8 mouse cellular contexts compared by ENCODE assay signal in genomic region chr2:18046758-18047645, GRCm38 (mm10). TPM values are rescaled to one million over a fixed set of nuclear protein-coding genes. Genes with fewer than 3 reads are reported as not detected.
A peak's percentile ranks its signal among the peaks of the same experiment; 100 is the strongest.
DNase-seq lines count a peak whose midpoint lies in the region; ATAC-seq and TF ChIP-seq lines count a peak whose summit lies in the region.

No protein-coding gene starts in this region.

- peak; percentile 74 for DNase-seq in brain, embryonic 14.5 days (ENCODE audit: low read depth)
- DNase-seq in heart, postnatal 14 days, result peak; percentile 74 to 77
- peak; percentile 76 to 85 for DNase-seq in kidney, postnatal 4 days
- DNase-seq in lung, adult 2 months, result peak; percentile 80
- peak; percentile 59 to 70 for DNase-seq in thymus, postnatal 36 days

- H3K9me3 ChIP-seq in E14TG2a.4 (ENCODE audit: low read length), result no peaks in the 10 kb centered on the region
- no peaks in the 10 kb centered on the region for H3K9me3 ChIP-seq in forebrain, embryonic 12.5 days
- no peaks in the 10 kb centered on the region for H3K9me3 ChIP-seq in neural tube, embryonic 14.5 days (ENCODE audit: control insufficient read depth, low read length)

- peaks cover 53% of the 10 kb centered on the region for H3K4me1 ChIP-seq in E14TG2a.4 (replicated peaks; ENCODE audit: low read depth, low read length)
- H3K4me1 ChIP-seq in forebrain, embryonic 12.5 days, result peaks cover 44% of the 10 kb centered on the region
- no peaks in the 10 kb centered on the region; the same call in 1 of the 2 replicates for H3K4me1 ChIP-seq in lung, adult 2 months (ENCODE audit: control insufficient read depth, insufficient read depth, low read length)
- peaks cover 25% of the 10 kb centered on the region; the same call in 1 of the 2 replicates for H3K4me1 ChIP-seq in neural tube, embryonic 14.5 days (ENCODE audit: control insufficient read depth, insufficient read depth, low read length)

- ATAC-seq in forebrain, embryonic 12.5 days (ENCODE audit: low FRiP score), result no peak
- ATAC-seq in neural tube, embryonic 14.5 days (ENCODE audit: low read depth), result peak; percentile 29

- H3K9ac ChIP-seq in forebrain, embryonic 12.5 days, result peak overlapping the region; percentile 100
- H3K9ac ChIP-seq in neural tube, embryonic 14.5 days (replicated peaks; ENCODE audit: low read depth, low read length), result peak overlapping the region; percentile 99

- TF ChIP-seq CTCF in E14TG2a.4 (conservative IDR thresholded peaks at IDR 0.05; ENCODE audit: low read length), result no peak
- TF ChIP-seq CTCF in brain, embryonic 14.5 days (IDR thresholded peaks at IDR 0.05; ENCODE audit: borderline replicate concordance, extremely low read depth, insufficient read depth, insufficient read length), result no peak
- TF ChIP-seq CTCF in lung, adult 2 months (IDR thresholded peaks at IDR 0.05; ENCODE audit: insufficient read depth, low read length), result no peak

- intact Hi-C loops in heart, postnatal 14 days (cut with DNase I), result loop anchor here (2.0 to 5.0 kb wide), 4 partner anchors 16 to 720 kb away; partner anchors contain the start of gene Commd3

- H3K4me2 ChIP-seq in forebrain, embryonic 12.5 days, result peak overlapping the region; percentile 85
- H3K4me2 ChIP-seq in neural tube, embryonic 14.5 days (ENCODE audit: low read depth, low read length), result peak overlapping the region; percentile 81

- H3K4me3 ChIP-seq in E14TG2a.4 (replicated peaks; ENCODE audit: low read length), result peak overlapping the region; percentile 77
- H3K4me3 ChIP-seq in forebrain, embryonic 12.5 days (replicated peaks), result peak overlapping the region; percentile 100
- H3K4me3 ChIP-seq in lung, adult 2 months (replicated peaks; ENCODE audit: extremely low read depth, low read depth, low read length), result peak overlapping the region; percentile 67
- peak overlapping the region; percentile 82 for H3K4me3 ChIP-seq in neural tube, embryonic 14.5 days (ENCODE audit: low read depth, low read length)

- no peaks in the 10 kb centered on the region for H3K36me3 ChIP-seq in E14TG2a.4 (ENCODE audit: insufficient read depth, low read length)
- no peaks in the 10 kb centered on the region for H3K36me3 ChIP-seq in forebrain, embryonic 12.5 days (replicated peaks)
- H3K36me3 ChIP-seq in neural tube, embryonic 14.5 days (ENCODE audit: control insufficient read depth, insufficient read depth, low read length), result no peaks in the 10 kb centered on the region

- peaks cover 82% of the 10 kb centered on the region for H3K27me3 ChIP-seq in E14TG2a.4 (ENCODE audit: insufficient read depth, low read length)
- no peaks in the 10 kb centered on the region for H3K27me3 ChIP-seq in forebrain, embryonic 12.5 days
- H3K27me3 ChIP-seq in neural tube, embryonic 14.5 days (ENCODE audit: control insufficient read depth, insufficient read depth, low read length), result no peaks in the 10 kb centered on the region

- WGBS in forebrain, embryonic 12.5 days, result under 1% methylated on average over 60 of the region's 64 CpGs
- under 1% methylated on average over 64 of the region's 64 CpGs for WGBS in lung, adult 2 months
- under 1% methylated on average over 62 of the region's 64 CpGs for WGBS in neural tube, embryonic 14.5 days

- peak overlapping the region; percentile 100 for H3K27ac ChIP-seq in forebrain, embryonic 12.5 days
- peak overlapping the region; percentile 99 for H3K27ac ChIP-seq in neural tube, embryonic 14.5 days (ENCODE audit: low read depth, low read length)

- TF ChIP-seq POLR2A in brain, embryonic 14.5 days (IDR thresholded peaks at IDR 0.05; ENCODE audit: borderline replicate concordance, extremely low read depth, insufficient read depth, insufficient read length, poor library complexity, severe bottlenecking), result no peak
- TF ChIP-seq POLR2A in lung, adult 2 months (IDR thresholded peaks at IDR 0.05; ENCODE audit: borderline replicate concordance, extremely low read depth, low read depth, low read length), result no peak

RNA-seq across cellular contexts. Expression of gene Skida1, which starts 1.8 kb away (rescaled TPM):
- polyA plus RNA-seq in brain, embryonic 14.5 days (2012; rRNA removed), result 25.4 and 33.5 TPM in 2 replicates
- polyA plus RNA-seq in forebrain, embryonic 12.5 days (2016; fragmentation: Nextera tagmentation; extraction: Ambion mirVana), result 26.3 and 26.4 TPM in 2 replicates
- total RNA-seq in heart, postnatal 14 days (2021), result 1 to 10 TPM; 3.3 to 4.8 TPM
- 1.8 and 2.1 TPM in 2 replicates for polyA plus RNA-seq in lung, adult 2 months (2012; rRNA removed)
- polyA plus RNA-seq in neural tube, embryonic 14.5 days (2014; fragmentation: Nextera tagmentation; extraction: Ambion mirVana), result 3.9 and 5.3 TPM in 2 replicates

RNA-seq across cellular contexts. Expression of gene Mllt10, which starts 8.0 kb away (rescaled TPM):
- 41.1 and 49.4 TPM in 2 replicates for polyA plus RNA-seq in brain, embryonic 14.5 days (2012; rRNA removed)
- 61.7 and 76.8 TPM in 2 replicates for polyA plus RNA-seq in forebrain, embryonic 12.5 days (2016; fragmentation: Nextera tagmentation; extraction: Ambion mirVana)
- total RNA-seq in heart, postnatal 14 days (2021), result 10 to 100 TPM; 41.6 to 42.5 TPM
- 27.3 and 34.7 TPM in 2 replicates for polyA plus RNA-seq in lung, adult 2 months (2012; rRNA removed)
- 34.6 and 36.5 TPM in 2 replicates for polyA plus RNA-seq in neural tube, embryonic 14.5 days (2014; fragmentation: Nextera tagmentation; extraction: Ambion mirVana)

RNA-seq across cellular contexts. Expression of gene A930004D18Rik, which starts 9.5 kb away (rescaled TPM):
- 5.5 and 6.1 TPM in 2 replicates for polyA plus RNA-seq in brain, embryonic 14.5 days (2012; rRNA removed)
- polyA plus RNA-seq in forebrain, embryonic 12.5 days (2016; fragmentation: Nextera tagmentation; extraction: Ambion mirVana), result 20.9 and 22.0 TPM in 2 replicates
- 1 to 10 TPM; 3.1 to 4.0 TPM for total RNA-seq in heart, postnatal 14 days (2021)
- polyA plus RNA-seq in lung, adult 2 months (2012; rRNA removed), result 3.3 and 4.4 TPM in 2 replicates
- 8.2 and 8.6 TPM in 2 replicates for polyA plus RNA-seq in neural tube, embryonic 14.5 days (2014; fragmentation: Nextera tagmentation; extraction: Ambion mirVana)

RNA-seq across cellular contexts. Expression of gene H2al2a, which starts 50.2 kb away (rescaled TPM):
- 0.16 TPM in 1 of 2 replicates, not detected in the other for polyA plus RNA-seq in brain, embryonic 14.5 days (2012; rRNA removed)
- not detected in 2 replicates for polyA plus RNA-seq in forebrain, embryonic 12.5 days (2016; fragmentation: Nextera tagmentation; extraction: Ambion mirVana)
- total RNA-seq in heart, postnatal 14 days (2021), result not detected
- polyA plus RNA-seq in lung, adult 2 months (2012; rRNA removed), result not detected in 2 replicates
- polyA plus RNA-seq in neural tube, embryonic 14.5 days (2014; fragmentation: Nextera tagmentation; extraction: Ambion mirVana), result not detected in 2 replicates
